Mouse (Mus musculus): ENCODE results near the gene Ephx1. TPM values are rescaled to one million over a fixed set of nuclear protein-coding genes. Genes with fewer than 3 reads are reported as not detected.

Gene Ephx1
- polyA plus RNA-seq, 1 experiment = not detected

DNA sequence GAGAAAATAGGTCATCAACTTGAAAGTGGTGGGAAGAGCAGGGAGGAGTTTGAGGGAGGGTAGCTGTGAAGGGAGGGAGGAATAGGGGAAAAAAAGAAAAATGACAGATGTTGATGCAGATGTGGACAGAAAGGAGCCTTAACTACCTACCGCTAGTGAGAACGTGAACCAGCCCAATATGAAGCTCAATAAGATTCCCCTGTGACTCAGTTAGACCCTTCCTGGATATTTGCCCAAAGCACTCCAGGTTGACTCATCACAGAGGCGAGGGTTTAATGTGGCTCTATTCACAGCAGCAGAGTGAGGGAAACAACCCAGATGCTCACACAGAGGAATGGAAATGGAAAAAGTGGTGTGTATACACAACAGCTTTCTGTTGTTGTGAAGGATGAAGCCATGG is 89.6 kb downstream of the Ephx1 start:
- TF ChIP-seq GATA1 (IDR thresholded peaks at IDR 0.05; ENCODE audit: low read length) = no peak

DNA sequence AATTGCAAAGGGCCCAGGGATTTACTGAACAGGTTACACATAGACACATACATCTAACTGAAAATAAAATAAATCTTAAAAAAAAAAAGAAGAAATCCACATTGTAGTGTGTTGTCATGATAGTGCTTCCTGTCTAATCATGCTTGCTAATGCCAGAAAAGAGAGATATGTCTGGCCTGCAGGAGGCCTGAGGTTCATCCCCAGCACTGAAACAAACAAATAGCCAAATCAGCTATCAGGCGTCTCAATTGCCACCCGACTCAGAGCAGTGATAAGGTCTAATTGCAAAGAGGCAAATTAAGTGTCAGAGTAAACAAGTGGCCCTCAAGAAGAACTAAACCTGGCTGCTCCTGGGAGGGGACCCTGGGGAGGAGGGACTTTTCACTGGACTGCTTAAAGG is 91.1 kb downstream of the Ephx1 start:
- no peak for TF ChIP-seq GATA1 (IDR thresholded peaks at IDR 0.05; ENCODE audit: low read length)

GRCm38 (mm10) chr1:180926286-180926685 is 94.4 kb downstream of the Ephx1 start:
- no peak for TF ChIP-seq GATA1 (IDR thresholded peaks at IDR 0.05; ENCODE audit: low read length)

Other genes starting within 250 kb of the Ephx1 start
- 942 and 1,350 TPM in 2 replicates for gene H3f3a, start 207.0 kb downstream of the Ephx1 start, polyA plus RNA-seq (2012)
- gene Sde2, start 169.8 kb downstream of the Ephx1 start, polyA plus RNA-seq (2012) = 18.9 and 46.3 TPM in 2 replicates
- not detected in 2 replicates for gene Lefty2, start 127.8 kb downstream of the Ephx1 start, polyA plus RNA-seq (2012)
- gene Pycr2, start 116.6 kb downstream of the Ephx1 start, polyA plus RNA-seq (2012) = 175 and 215 TPM in 2 replicates
- gene Lefty1, start 85.9 kb downstream of the Ephx1 start, polyA plus RNA-seq (2012) = 0.73 and 1.9 TPM in 2 replicates
- 4.8 and 8.3 TPM in 2 replicates for gene Tmem63a, start 78.6 kb downstream of the Ephx1 start, polyA plus RNA-seq (2012)
- not detected in 2 replicates for gene 9130409I23Rik, start 30.3 kb upstream of the Ephx1 start, polyA plus RNA-seq (2012)
- gene Nvl, start 123.3 kb upstream of the Ephx1 start, polyA plus RNA-seq (2012) = 2.4 and 3.0 TPM in 2 replicates
- 7.0 and 7.1 TPM in 2 replicates for gene Cnih4, start 123.8 kb upstream of the Ephx1 start, polyA plus RNA-seq (2012)
- 28.2 and 33.2 TPM in 2 replicates for gene Wdr26, start 191.1 kb upstream of the Ephx1 start, polyA plus RNA-seq (2012)

Measured in G1E-ER4 (cell line).